Mouse (Mus musculus) lung, embryonic 15.5 days (tissue): ENCODE data around the gene Cd27. TPM values are rescaled to one million over a fixed set of nuclear protein-coding genes. Genes with fewer than 3 reads are reported as not detected.

ENCODE experiments used
- ATAC-seq: fragments of 200-750 bp; cut with Nextera tagmentation; 2 replicates; pipeline ENCODE4 v1.8.0; 2017; ENCODE audit warnings: moderate number of reproducible peaks, borderline replicate concordance; ENCODE audit not compliant: low FRiP score, low TSS enrichment; ENCODE audit errors: extremely low read depth
- H3K27ac ChIP-seq: fragments of 300-500 bp; sonication (generic); 2 replicates; pipeline ENCODE4 v1.5.1; 2015; ENCODE audit warnings: moderate library complexity, mild to moderate bottlenecking, inconsistent platforms
- H3K27me3 ChIP-seq: fragments of 300-500 bp; sonication (generic); 2 replicates; pipeline ENCODE4 v1.6.1; 2015; ENCODE audit warnings: inconsistent platforms
- H3K36me3 ChIP-seq: fragments of 300-500 bp; sonication (generic); 2 replicates; pipeline ENCODE4 v1.6.1; 2015; ENCODE audit warnings: inconsistent platforms
- H3K4me1 ChIP-seq: fragments of 300-500 bp; sonication (generic); 2 replicates; pipeline ENCODE4 v1.6.1; 2015; ENCODE audit warnings: inconsistent platforms
- H3K4me2 ChIP-seq: fragments of 300-500 bp; sonication (generic); 2 replicates; pipeline ENCODE4 v1.6.1; 2015; ENCODE audit warnings: inconsistent platforms, mild to moderate bottlenecking, moderate library complexity
- H3K4me3 ChIP-seq: fragments of 300-500 bp; sonication (generic); 2 replicates; pipeline ENCODE4 v1.5.1; 2015; ENCODE audit warnings: mild to moderate bottlenecking, inconsistent platforms
- H3K9ac ChIP-seq: fragments of 300-500 bp; sonication (generic); 2 replicates; pipeline ENCODE4 v1.6.1; 2015; ENCODE audit warnings: inconsistent platforms
- H3K9me3 ChIP-seq: fragments of 300-500 bp; sonication (generic); 2 replicates; pipeline ENCODE4 v1.6.1; 2016; ENCODE audit warnings: inconsistent platforms
- WGBS: fragments of 180-500 bp; shearing (Covaris S2); methylation state at CpG from one replicate; pipeline ENCODE4 v1.1.7; 2015; 5-methylcytosine and 5-hydroxymethylcytosine counted together
- polyA plus RNA-seq: library from polyadenylated mRNA; unstranded; fragments of >200 nt; fragmentation: Nextera tagmentation; extraction: Ambion mirVana; gene quantifications from 2 replicates; pipeline ENCODE4 v1.2.1, GENCODE M21; 2015

The Cd27 gene
- polyA plus RNA-seq, 1 experiment from 2014 or later, result 4.5 TPM

DNA sequence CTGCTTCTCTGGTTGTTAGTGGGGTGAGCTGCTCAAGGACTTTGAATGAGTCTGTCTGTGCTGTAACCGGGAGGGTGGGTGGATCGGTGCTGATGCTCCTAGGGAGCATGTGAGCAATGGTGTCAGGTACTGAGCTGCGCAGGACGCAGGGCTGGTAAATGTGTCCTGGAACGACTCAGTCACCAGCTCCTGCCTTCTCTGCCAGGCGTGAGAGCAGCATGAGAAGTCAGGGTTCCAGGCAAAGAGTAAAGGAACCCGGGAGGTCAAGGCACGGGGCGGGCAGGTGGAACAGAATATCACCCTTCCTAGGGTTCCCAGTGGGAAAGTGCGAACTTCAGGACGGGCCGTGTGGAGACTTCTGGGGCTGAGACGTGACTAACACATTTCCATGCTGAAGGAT lies 29.3 kb upstream of the Cd27 start:
- no peak overlapping the region for H3K4me2 ChIP-seq
- no peaks in the 10 kb centered on the region for H3K4me1 ChIP-seq
- H3K9me3 ChIP-seq, result no peaks in the 10 kb centered on the region
- 0 out of 2 replicates have a peak, but pooled peaks cover 2% of the 10 kb centered on the region for H3K27me3 ChIP-seq
- 62% methylated on average over 13 of the region's 13 CpGs for WGBS
- ATAC-seq, result no peak
- no peak overlapping the region for H3K4me3 ChIP-seq
- H3K36me3 ChIP-seq, result no peaks in the 10 kb centered on the region
- H3K9ac ChIP-seq, result no peak overlapping the region
- H3K27ac ChIP-seq, result no peak overlapping the region

- no peak overlapping the region for H3K4me3 ChIP-seq
- no peak for ATAC-seq
- no peaks in the 10 kb centered on the region for H3K36me3 ChIP-seq
- H3K4me2 ChIP-seq, result no peak overlapping the region
- H3K4me1 ChIP-seq, result no peaks in the 10 kb centered on the region
- 31% methylated on average over 10 of the region's 10 CpGs for WGBS
- H3K9me3 ChIP-seq, result no peaks in the 10 kb centered on the region
- 0 out of 2 replicates have a peak, but pooled peaks cover 2% of the 10 kb centered on the region for H3K27me3 ChIP-seq
- no peak overlapping the region for H3K27ac ChIP-seq
- H3K9ac ChIP-seq, result no peak overlapping the region
Measured at GRCm38 (mm10) chr6:125265239-125265638, 28.4 kb upstream of the Cd27 start.

- Histone ChIP-seq H3K9ac (no peak overlapping the region), H3K36me3 (no peaks in the 10 kb centered on the region), H3K27me3 (0 out of 2 replicates have a peak, but pooled peaks cover 2% of the 10 kb centered on the region), H3K9me3 (no peaks in the 10 kb centered on the region), H3K4me2 (no peak overlapping the region), H3K4me3 (no peak overlapping the region), H3K27ac (no peak overlapping the region), H3K4me1 (no peaks in the 10 kb centered on the region)
- 73% methylated on average over 9 of the region's 9 CpGs for WGBS
- ATAC-seq, result no peak
Measured at GRCm38 (mm10) chr6:125264219-125264618, 27.4 kb upstream of the Cd27 start.

DNA sequence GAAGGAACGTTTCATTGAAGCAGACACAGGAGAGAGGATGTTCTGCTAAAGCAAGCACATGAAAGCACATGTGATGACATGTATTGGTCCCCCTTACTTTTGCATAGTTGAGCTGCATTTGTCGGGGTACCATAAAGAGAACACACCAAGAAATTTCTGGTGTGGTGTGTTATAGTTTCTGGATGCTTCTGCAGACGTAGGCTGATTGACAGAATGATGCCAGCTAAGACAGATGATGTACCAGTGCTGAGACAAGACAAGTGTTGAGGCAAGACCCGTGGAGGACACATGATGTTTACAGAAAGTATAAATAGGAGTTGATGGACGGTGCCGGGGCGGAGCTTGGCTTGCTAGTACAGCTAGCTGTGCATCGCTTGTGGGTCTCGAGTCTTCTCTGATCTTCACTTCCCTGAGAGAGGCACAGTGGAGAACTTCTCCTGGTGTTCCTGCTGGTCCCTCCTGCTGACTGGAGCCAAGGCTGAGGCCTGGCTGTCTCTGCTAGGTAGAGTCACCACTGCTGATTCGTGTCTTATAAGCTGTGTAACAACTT lies 23.3 kb upstream of the Cd27 start:
- Histone ChIP-seq H3K4me1 (no peaks in the 10 kb centered on the region), H3K4me2 (no peak overlapping the region), H3K9ac (no peak overlapping the region), H3K27ac (no peak overlapping the region), H3K36me3 (no peaks in the 10 kb centered on the region), H3K4me3 (no peak overlapping the region), H3K9me3 (no peaks in the 10 kb centered on the region), H3K27me3 (no peaks in the 10 kb centered on the region)
- 56% methylated on average over 10 of the region's 10 CpGs for WGBS
- no peak for ATAC-seq

- H3K36me3 ChIP-seq, result no peaks in the 10 kb centered on the region
- 69% methylated on average over 8 of the region's 8 CpGs for WGBS
- no peak for ATAC-seq
- H3K4me1 ChIP-seq, result no peaks in the 10 kb centered on the region
- no peaks in the 10 kb centered on the region for H3K27me3 ChIP-seq
- no peak overlapping the region for H3K4me3 ChIP-seq
- H3K9ac ChIP-seq, result no peak overlapping the region
- no peak overlapping the region for H3K27ac ChIP-seq
- no peak overlapping the region for H3K4me2 ChIP-seq
- no peaks in the 10 kb centered on the region for H3K9me3 ChIP-seq
Measured at GRCm38 (mm10) chr6:125256222-125256966, 19.6 kb upstream of the Cd27 start.

DNA sequence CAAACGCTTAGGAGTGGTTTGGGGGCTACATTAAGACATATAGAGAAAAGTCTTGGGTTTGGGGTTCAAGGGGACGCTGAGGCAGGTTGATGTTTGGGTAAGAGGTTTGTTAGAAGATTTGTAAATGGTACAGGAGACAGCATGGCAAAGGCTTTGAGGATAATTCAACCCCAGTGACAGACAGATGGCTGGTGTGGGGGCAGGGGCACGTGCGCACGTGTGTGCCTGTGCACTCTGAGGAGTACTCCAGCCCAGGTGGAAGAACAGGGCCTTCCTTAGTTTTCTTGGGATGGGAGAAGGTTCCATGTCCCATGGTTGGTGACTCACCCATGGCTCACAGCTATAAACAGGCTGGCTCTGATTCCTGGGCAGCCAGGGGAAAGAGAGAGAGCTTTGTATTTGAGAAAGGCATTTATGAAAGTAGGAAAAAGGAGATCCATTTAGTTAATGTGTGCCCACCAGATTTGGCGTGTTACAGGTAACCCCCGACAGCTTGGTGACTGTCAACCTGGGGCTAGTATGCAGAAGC lies 18.8 kb upstream of the Cd27 start:
- H3K9ac ChIP-seq, result no peak overlapping the region
- no peaks in the 10 kb centered on the region for H3K36me3 ChIP-seq
- H3K4me1 ChIP-seq, result no peaks in the 10 kb centered on the region
- no peak overlapping the region for H3K4me3 ChIP-seq
- 79% methylated on average over 7 of the region's 7 CpGs for WGBS
- H3K27ac ChIP-seq, result no peak overlapping the region
- ATAC-seq, result no peak
- no peaks in the 10 kb centered on the region for H3K27me3 ChIP-seq
- H3K9me3 ChIP-seq, result no peaks in the 10 kb centered on the region
- H3K4me2 ChIP-seq, result no peak overlapping the region

GRCm38 (mm10) chr6:125253863-125254715 lies 17.3 kb upstream of the Cd27 start:
- Histone ChIP-seq H3K27me3 (no peaks in the 10 kb centered on the region), H3K9ac (no peak overlapping the region), H3K27ac (no peak overlapping the region), H3K9me3 (no peaks in the 10 kb centered on the region), H3K4me3 (no peak overlapping the region), H3K36me3 (no peaks in the 10 kb centered on the region), H3K4me2 (no peak overlapping the region), H3K4me1 (no peaks in the 10 kb centered on the region)
- no peak for ATAC-seq
- WGBS, result 68% methylated on average over 14 of the region's 14 CpGs

DNA sequence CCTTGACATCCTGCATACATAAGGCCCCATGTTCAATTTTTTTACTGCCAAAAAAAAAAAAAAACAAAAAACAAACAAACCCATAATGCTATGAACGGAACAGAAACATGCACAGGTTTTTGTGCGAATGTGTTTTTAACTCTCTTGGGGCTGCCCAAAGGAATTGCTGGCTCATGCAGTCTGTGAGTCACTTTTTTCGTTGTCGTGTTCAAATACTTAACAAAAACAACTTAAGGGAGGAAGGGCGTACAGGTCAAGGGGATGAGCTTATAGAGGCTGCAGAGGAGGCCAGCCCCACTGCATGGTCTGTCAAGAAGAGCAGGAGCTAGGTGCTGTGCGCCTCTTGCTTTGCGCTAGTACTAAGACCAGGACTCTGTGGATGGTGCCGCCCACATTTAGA lies 15.9 kb upstream of the Cd27 start:
- no peak overlapping the region for H3K9ac ChIP-seq
- no peak overlapping the region for H3K27ac ChIP-seq
- H3K9me3 ChIP-seq, result no peaks in the 10 kb centered on the region
- no peaks in the 10 kb centered on the region for H3K4me1 ChIP-seq
- WGBS, result 82% methylated on average over 8 of the region's 8 CpGs
- H3K4me3 ChIP-seq, result no peak overlapping the region
- H3K36me3 ChIP-seq, result no peaks in the 10 kb centered on the region
- no peak overlapping the region for H3K4me2 ChIP-seq
- no peak for ATAC-seq
- no peaks in the 10 kb centered on the region for H3K27me3 ChIP-seq

DNA sequence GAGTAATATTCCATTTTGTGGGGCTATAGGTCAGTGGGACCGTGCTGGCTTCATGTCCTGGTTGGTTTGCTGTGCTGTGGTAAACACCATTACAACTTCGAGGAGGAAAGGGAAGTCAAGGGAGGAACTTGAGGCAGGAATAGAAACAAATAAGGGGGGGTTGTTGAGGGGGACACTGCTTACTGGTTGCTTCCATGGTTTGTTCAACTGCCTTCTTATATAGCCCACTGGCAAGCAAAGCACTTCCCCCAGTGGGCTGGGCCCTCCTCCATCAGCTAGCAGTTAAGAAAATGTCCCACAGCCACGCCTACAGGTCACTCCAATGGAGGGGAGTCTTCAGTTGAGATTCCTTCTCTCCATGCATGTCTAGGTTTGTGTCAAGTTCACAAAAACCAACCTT lies 15.5 kb upstream of the Cd27 start:
- Histone ChIP-seq H3K9me3 (no peaks in the 10 kb centered on the region), H3K4me3 (no peak overlapping the region), H3K9ac (no peak overlapping the region), H3K27me3 (no peaks in the 10 kb centered on the region), H3K4me1 (no peaks in the 10 kb centered on the region), H3K27ac (no peak overlapping the region), H3K36me3 (no peaks in the 10 kb centered on the region), H3K4me2 (no peak overlapping the region)
- WGBS, result 71% methylated on average over 3 of the region's 3 CpGs
- ATAC-seq, result no peak

DNA sequence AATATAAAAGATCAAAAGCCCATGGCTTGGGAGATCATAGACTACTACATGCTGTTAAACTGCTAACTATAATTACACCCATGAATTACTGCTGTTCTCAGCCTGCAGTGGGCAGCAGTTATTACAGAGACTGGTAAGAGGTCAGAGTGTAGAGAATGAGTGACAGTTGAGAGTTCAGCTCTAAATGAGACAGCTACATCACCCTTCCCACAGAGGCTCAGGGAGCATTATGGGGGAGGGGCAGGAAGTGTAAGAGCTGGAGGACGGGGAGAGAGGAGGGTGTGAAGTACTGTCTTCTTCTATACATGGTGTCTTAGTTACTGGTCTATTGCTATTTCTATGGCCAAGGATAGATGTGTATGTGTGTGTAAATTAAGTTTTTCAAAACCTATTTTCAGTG lies 7.7 kb upstream of the Cd27 start:
- no peak for ATAC-seq
- no peak overlapping the region for H3K4me2 ChIP-seq
- WGBS, result 15% methylated on average over 1 of the region's 1 CpGs
- H3K9ac ChIP-seq, result no peak overlapping the region
- no peaks in the 10 kb centered on the region for H3K9me3 ChIP-seq
- no peak overlapping the region for H3K4me3 ChIP-seq
- H3K27ac ChIP-seq, result no peak overlapping the region
- no peaks in the 10 kb centered on the region for H3K4me1 ChIP-seq
- H3K36me3 ChIP-seq, result no peaks in the 10 kb centered on the region
- no peaks in the 10 kb centered on the region for H3K27me3 ChIP-seq

GRCm38 (mm10) chr6:125241566-125241965 lies 4.8 kb upstream of the Cd27 start:
- H3K9ac ChIP-seq, result no peak overlapping the region
- no peak overlapping the region for H3K27ac ChIP-seq
- no peak for ATAC-seq
- no peak overlapping the region for H3K4me2 ChIP-seq
- 76% methylated on average over 8 of the region's 8 CpGs for WGBS
- 0 out of 2 replicates have a peak, but pooled peaks cover 8% of the 10 kb centered on the region for H3K4me1 ChIP-seq
- no peak overlapping the region for H3K4me3 ChIP-seq
- no peaks in the 10 kb centered on the region for H3K9me3 ChIP-seq
- no peaks in the 10 kb centered on the region for H3K27me3 ChIP-seq
- no peaks in the 10 kb centered on the region for H3K36me3 ChIP-seq

- no peak overlapping the region for H3K4me2 ChIP-seq
- no peaks in the 10 kb centered on the region for H3K9me3 ChIP-seq
- no peak for ATAC-seq
- no peaks in the 10 kb centered on the region for H3K27me3 ChIP-seq
- no peak overlapping the region for H3K27ac ChIP-seq
- 71% methylated on average over 5 of the region's 5 CpGs for WGBS
- H3K36me3 ChIP-seq, result no peaks in the 10 kb centered on the region
- H3K9ac ChIP-seq, result no peak overlapping the region
- 0 out of 2 replicates have a peak, but pooled peaks cover 8% of the 10 kb centered on the region for H3K4me1 ChIP-seq
- H3K4me3 ChIP-seq, result no peak overlapping the region
Measured at GRCm38 (mm10) chr6:125240617-125241016, 3.8 kb upstream of the Cd27 start.
